Mouse (Mus musculus): ENCODE results near the gene Slc3a1. TPM values are rescaled to one million over a fixed set of nuclear protein-coding genes. Genes with fewer than 3 reads are reported as not detected.

Gene Slc3a1
- 15.2 TPM for polyA plus RNA-seq (2014; fragmentation: Illumina TruSeq; extraction: RNeasy Lipid Tissue Mini Kit (QIAGEN cat#74804); ENCODE audit: low read depth, low replicate concordance)

GRCm38 (mm10) chr17:85028093-85028739, at the start of gene Slc3a1:
Slc3a1 (plus strand) TSS chr17:85028376.

GRCm38 (mm10) chr17:85090120-85091099, 62.2 kb downstream of the Slc3a1 start, which contains the start of the genes Prepl and Camkmt:
Prepl (minus strand) TSS chr17:85090241.
Camkmt (plus strand) TSS chr17:85090552.

Other genes with a start within 250 kb of the Slc3a1 start
- 32.2 TPM for gene Lrpprc, start 237.6 kb upstream of the Slc3a1 start, polyA plus RNA-seq (2014; fragmentation: Illumina TruSeq; extraction: RNeasy Lipid Tissue Mini Kit (QIAGEN cat#74804); ENCODE audit: low read depth, low replicate concordance)
- gene Ppm1b, start 71.6 kb upstream of the Slc3a1 start, polyA plus RNA-seq (2014; fragmentation: Illumina TruSeq; extraction: RNeasy Lipid Tissue Mini Kit (QIAGEN cat#74804); ENCODE audit: low read depth, low replicate concordance): 163 TPM
- 67.2 TPM for gene Prepl, start 61.9 kb downstream of the Slc3a1 start, polyA plus RNA-seq (2014; fragmentation: Illumina TruSeq; extraction: RNeasy Lipid Tissue Mini Kit (QIAGEN cat#74804); ENCODE audit: low read depth, low replicate concordance)
- gene Camkmt, start 62.2 kb downstream of the Slc3a1 start, polyA plus RNA-seq (2014; fragmentation: Illumina TruSeq; extraction: RNeasy Lipid Tissue Mini Kit (QIAGEN cat#74804); ENCODE audit: low read depth, low replicate concordance): 16.0 TPM

Measured in sigmoid colon, adult 10 weeks (tissue).